Mouse (Mus musculus): ENCODE data around the gene Cfap126. TPM values are rescaled to one million over a fixed set of nuclear protein-coding genes. Genes with fewer than 3 reads are reported as not detected.

Cfap126 gene
- polyA plus RNA-seq, 1 experiment = 2.7 TPM

- Histone ChIP-seq H3K27ac (ENCODE audit: control insufficient read depth, insufficient read depth, low read length) (no peak overlapping the region), H3K36me3 (ENCODE audit: control insufficient read depth, insufficient read depth, low read length) (no peaks in the 10 kb centered on the region), H3K27me3 (ENCODE audit: control insufficient read depth, insufficient read depth, low read length) (no peaks in the 10 kb centered on the region), H3K4me3 (ENCODE audit: control insufficient read depth, insufficient read depth, low read length) (no peak overlapping the region), H3K4me1 (replicated peaks; ENCODE audit: control insufficient read depth, insufficient read depth, low read length) (peaks cover 2% of the 10 kb centered on the region)
- no peak for DNase-seq
- TF ChIP-seq POLR2A (IDR thresholded peaks at IDR 0.05; ENCODE audit: control insufficient read depth, extremely low read depth, insufficient read depth, low read length, poor library complexity) (no peak), CTCF (IDR thresholded peaks at IDR 0.05; ENCODE audit: borderline replicate concordance, control insufficient read depth, extremely low read depth, insufficient read depth, low read length, poor library complexity) (no peak)
- 78% methylated on average over 5 of the region's 5 CpGs for WGBS
Measured at GRCm38 (mm10) chr1:171118996-171119395, 5.3 kb downstream of the Cfap126 start.

- Histone ChIP-seq H3K4me1 (replicated peaks; ENCODE audit: control insufficient read depth, insufficient read depth, low read length) (no peaks in the 10 kb centered on the region), H3K27me3 (ENCODE audit: control insufficient read depth, insufficient read depth, low read length) (no peaks in the 10 kb centered on the region), H3K27ac (ENCODE audit: control insufficient read depth, insufficient read depth, low read length) (no peak overlapping the region), H3K36me3 (ENCODE audit: control insufficient read depth, insufficient read depth, low read length) (no peaks in the 10 kb centered on the region), H3K4me3 (ENCODE audit: control insufficient read depth, insufficient read depth, low read length) (no peak overlapping the region)
- WGBS = 94% methylated on average over 14 of the region's 14 CpGs
- TF ChIP-seq POLR2A (IDR thresholded peaks at IDR 0.05; ENCODE audit: control insufficient read depth, extremely low read depth, insufficient read depth, low read length, poor library complexity) = no peak
- no peak for TF ChIP-seq CTCF (IDR thresholded peaks at IDR 0.05; ENCODE audit: borderline replicate concordance, control insufficient read depth, extremely low read depth, insufficient read depth, low read length, poor library complexity)
- DNase-seq = no peak
Measured at GRCm38 (mm10) chr1:171119405-171119804, 5.7 kb downstream of the Cfap126 start.

GRCm38 (mm10) chr1:171120893-171121292 lies 7.2 kb downstream of the Cfap126 start:
- TF ChIP-seq CTCF (IDR thresholded peaks at IDR 0.05; ENCODE audit: borderline replicate concordance, control insufficient read depth, extremely low read depth, insufficient read depth, low read length, poor library complexity) (no peak), POLR2A (IDR thresholded peaks at IDR 0.05; ENCODE audit: control insufficient read depth, extremely low read depth, insufficient read depth, low read length, poor library complexity) (no peak)
- H3K27ac ChIP-seq (ENCODE audit: control insufficient read depth, insufficient read depth, low read length) = no peak overlapping the region
- no peaks in the 10 kb centered on the region for H3K27me3 ChIP-seq (ENCODE audit: control insufficient read depth, insufficient read depth, low read length)
- no peak overlapping the region for H3K4me3 ChIP-seq (ENCODE audit: control insufficient read depth, insufficient read depth, low read length)
- DNase-seq = no peak
- H3K4me1 ChIP-seq (replicated peaks; ENCODE audit: control insufficient read depth, insufficient read depth, low read length) = no peaks in the 10 kb centered on the region
- WGBS = 81% methylated on average over 3 of the region's 3 CpGs
- no peaks in the 10 kb centered on the region for H3K36me3 ChIP-seq (ENCODE audit: control insufficient read depth, insufficient read depth, low read length)

- TF ChIP-seq CTCF (IDR thresholded peaks at IDR 0.05; ENCODE audit: borderline replicate concordance, control insufficient read depth, extremely low read depth, insufficient read depth, low read length, poor library complexity) = no peak
- no peak for TF ChIP-seq POLR2A (IDR thresholded peaks at IDR 0.05; ENCODE audit: control insufficient read depth, extremely low read depth, insufficient read depth, low read length, poor library complexity)
- no peaks in the 10 kb centered on the region for H3K36me3 ChIP-seq (ENCODE audit: control insufficient read depth, insufficient read depth, low read length)
- WGBS = 81% methylated on average over 5 of the region's 5 CpGs
- no peak overlapping the region for H3K27ac ChIP-seq (ENCODE audit: control insufficient read depth, insufficient read depth, low read length)
- no peaks in the 10 kb centered on the region for H3K4me1 ChIP-seq (replicated peaks; ENCODE audit: control insufficient read depth, insufficient read depth, low read length)
- DNase-seq = no peak
- no peaks in the 10 kb centered on the region for H3K27me3 ChIP-seq (ENCODE audit: control insufficient read depth, insufficient read depth, low read length)
- H3K4me3 ChIP-seq (ENCODE audit: control insufficient read depth, insufficient read depth, low read length) = no peak overlapping the region
Measured at GRCm38 (mm10) chr1:171121839-171122238, 8.1 kb downstream of the Cfap126 start.

- no peak overlapping the region for H3K27ac ChIP-seq (ENCODE audit: control insufficient read depth, insufficient read depth, low read length)
Measured at GRCm38 (mm10) chr1:171122932-171123331, 9.2 kb downstream of the Cfap126 start.

GRCm38 (mm10) chr1:171124398-171124797 lies 10.7 kb downstream of the Cfap126 start:
- Histone ChIP-seq H3K27me3 (ENCODE audit: control insufficient read depth, insufficient read depth, low read length) (no peaks in the 10 kb centered on the region), H3K36me3 (ENCODE audit: control insufficient read depth, insufficient read depth, low read length) (peaks cover 11% of the 10 kb centered on the region), H3K27ac (ENCODE audit: control insufficient read depth, insufficient read depth, low read length) (no peak overlapping the region), H3K4me3 (ENCODE audit: control insufficient read depth, insufficient read depth, low read length) (no peak overlapping the region), H3K4me1 (replicated peaks; ENCODE audit: control insufficient read depth, insufficient read depth, low read length) (no peaks in the 10 kb centered on the region)
- 96% methylated on average over 5 of the region's 5 CpGs for WGBS
- no peak for DNase-seq
- TF ChIP-seq CTCF (IDR thresholded peaks at IDR 0.05; ENCODE audit: borderline replicate concordance, control insufficient read depth, extremely low read depth, insufficient read depth, low read length, poor library complexity) (no peak), POLR2A (IDR thresholded peaks at IDR 0.05; ENCODE audit: control insufficient read depth, extremely low read depth, insufficient read depth, low read length, poor library complexity) (no peak)

More at GRCm38 (mm10) chr1:171122932-171123331, 9.2 kb downstream of the Cfap126 start:
- Histone ChIP-seq H3K4me3 (ENCODE audit: control insufficient read depth, insufficient read depth, low read length) (no peak overlapping the region), H3K4me1 (replicated peaks; ENCODE audit: control insufficient read depth, insufficient read depth, low read length) (no peaks in the 10 kb centered on the region), H3K36me3 (ENCODE audit: control insufficient read depth, insufficient read depth, low read length) (no peaks in the 10 kb centered on the region), H3K27me3 (ENCODE audit: control insufficient read depth, insufficient read depth, low read length) (no peaks in the 10 kb centered on the region)
- TF ChIP-seq POLR2A (IDR thresholded peaks at IDR 0.05; ENCODE audit: control insufficient read depth, extremely low read depth, insufficient read depth, low read length, poor library complexity) = no peak
- WGBS = 21% methylated on average over 7 of the region's 7 CpGs
- no peak for DNase-seq

GRCm38 (mm10) chr1:171129251-171129650 lies 15.5 kb downstream of the Cfap126 start:
- H3K4me3 ChIP-seq (ENCODE audit: control insufficient read depth, insufficient read depth, low read length) = no peak overlapping the region
- no peak overlapping the region for H3K27ac ChIP-seq (ENCODE audit: control insufficient read depth, insufficient read depth, low read length)
- H3K27me3 ChIP-seq (ENCODE audit: control insufficient read depth, insufficient read depth, low read length) = no peaks in the 10 kb centered on the region
- 91% methylated on average over 7 of the region's 7 CpGs for WGBS
- DNase-seq = no peak
- no peaks in the 10 kb centered on the region for H3K4me1 ChIP-seq (replicated peaks; ENCODE audit: control insufficient read depth, insufficient read depth, low read length)
- peaks cover 50% of the 10 kb centered on the region for H3K36me3 ChIP-seq (ENCODE audit: control insufficient read depth, insufficient read depth, low read length)
- TF ChIP-seq POLR2A (IDR thresholded peaks at IDR 0.05; ENCODE audit: control insufficient read depth, extremely low read depth, insufficient read depth, low read length, poor library complexity) (no peak), CTCF (IDR thresholded peaks at IDR 0.05; ENCODE audit: borderline replicate concordance, control insufficient read depth, extremely low read depth, insufficient read depth, low read length, poor library complexity) (no peak)
